Mouse (Mus musculus): ENCODE measurements around the gene Padi2. TPM values are rescaled to one million over a fixed set of nuclear protein-coding genes. Genes with fewer than 3 reads are reported as not detected.

The Padi2 gene
- total and polyA plus RNA-seq, 2 experiments from 2014 or later = 3.3 to 7.1 TPM

DNA sequence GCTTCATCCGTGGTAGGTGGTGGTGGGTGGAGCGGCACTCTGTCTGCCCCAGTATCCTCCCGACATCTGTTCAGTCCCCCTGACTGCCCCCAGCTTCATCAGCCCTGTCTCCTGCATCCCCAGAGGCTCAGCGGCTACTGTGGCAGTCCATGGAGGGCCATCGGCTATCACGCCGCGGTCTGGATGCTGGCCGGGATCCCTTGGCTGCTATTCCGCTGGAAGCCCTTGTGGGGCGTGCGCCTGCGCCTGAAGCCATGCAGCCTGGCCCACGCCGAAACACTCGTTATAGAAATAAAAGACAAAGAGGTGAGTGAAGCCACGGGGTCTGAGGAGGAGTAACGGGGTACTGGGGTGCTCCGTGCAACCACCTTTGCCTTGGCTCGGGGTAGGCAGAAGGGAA, 86.1 kb downstream of the Padi2 start:
- WGBS = 83% methylated on average over 20 of the region's 20 CpGs
- Histone ChIP-seq H3K9ac (replicated peaks; ENCODE audit: low read length, poor library complexity, severe bottlenecking) (no peak overlapping the region), H3K27ac (ENCODE audit: low read depth, low read length) (no peak overlapping the region), H3K9me3 (ENCODE audit: low read length) (no peaks in the 10 kb centered on the region), H3K4me1 (ENCODE audit: insufficient read depth, low read length) (peaks cover 6% of the 10 kb centered on the region; the same call in 1 of the 2 replicates), H3K36me3 (ENCODE audit: insufficient read depth, low read length) (peaks cover 52% of the 10 kb centered on the region), H3K4me2 (ENCODE audit: low read depth, low read length, poor library complexity, severe bottlenecking) (no peak overlapping the region), H3K4me3 (ENCODE audit: low read depth, low read length) (no peak overlapping the region), H3K27me3 (ENCODE audit: insufficient read depth, low read length) (no peaks in the 10 kb centered on the region)
- no peak for TF ChIP-seq CTCF (IDR thresholded peaks at IDR 0.05)
- ATAC-seq (ENCODE audit: low FRiP score) (no peak), DNase-seq (ENCODE audit: low spot score) (no peak)

- H3K4me2 ChIP-seq (ENCODE audit: low read depth, low read length, poor library complexity, severe bottlenecking) = no peak overlapping the region
- no peak for ATAC-seq (ENCODE audit: low FRiP score)
- DNase-seq (ENCODE audit: low spot score) = no peak
- H3K9ac ChIP-seq (replicated peaks; ENCODE audit: low read length, poor library complexity, severe bottlenecking) = no peak overlapping the region
- H3K27me3 ChIP-seq (ENCODE audit: insufficient read depth, low read length) = no peaks in the 10 kb centered on the region
- no peak overlapping the region for H3K27ac ChIP-seq (ENCODE audit: low read depth, low read length)
- no peak for TF ChIP-seq CTCF (IDR thresholded peaks at IDR 0.05)
- H3K4me3 ChIP-seq (ENCODE audit: low read depth, low read length) = no peak overlapping the region
- 90% methylated on average over 8 of the region's 8 CpGs for WGBS
- no peaks in the 10 kb centered on the region for H3K9me3 ChIP-seq (ENCODE audit: low read length)
- peaks cover 6% of the 10 kb centered on the region; the same call in 1 of the 2 replicates for H3K4me1 ChIP-seq (ENCODE audit: insufficient read depth, low read length)
- peaks cover 66% of the 10 kb centered on the region for H3K36me3 ChIP-seq (ENCODE audit: insufficient read depth, low read length)
These were observed 87.7 kb downstream of the Padi2 start for GRCm38 (mm10) chr4:140993846-140994245.

GRCm38 (mm10) chr4:140995811-140996210, 89.7 kb downstream of the Padi2 start:
- Histone ChIP-seq H3K27ac (ENCODE audit: low read depth, low read length) (no peak overlapping the region), H3K9ac (replicated peaks; ENCODE audit: low read length, poor library complexity, severe bottlenecking) (no peak overlapping the region), H3K9me3 (ENCODE audit: low read length) (no peaks in the 10 kb centered on the region), H3K36me3 (ENCODE audit: insufficient read depth, low read length) (peaks cover 84% of the 10 kb centered on the region), H3K4me2 (ENCODE audit: low read depth, low read length, poor library complexity, severe bottlenecking) (no peak overlapping the region), H3K27me3 (ENCODE audit: insufficient read depth, low read length) (no peaks in the 10 kb centered on the region), H3K4me3 (ENCODE audit: low read depth, low read length) (no peak overlapping the region), H3K4me1 (ENCODE audit: insufficient read depth, low read length) (no peaks in the 10 kb centered on the region)
- no peak for TF ChIP-seq CTCF (IDR thresholded peaks at IDR 0.05)
- DNase-seq (ENCODE audit: low spot score) = no peak
- no peak for ATAC-seq (ENCODE audit: low FRiP score)
- WGBS = 93% methylated on average over 8 of the region's 8 CpGs

DNA sequence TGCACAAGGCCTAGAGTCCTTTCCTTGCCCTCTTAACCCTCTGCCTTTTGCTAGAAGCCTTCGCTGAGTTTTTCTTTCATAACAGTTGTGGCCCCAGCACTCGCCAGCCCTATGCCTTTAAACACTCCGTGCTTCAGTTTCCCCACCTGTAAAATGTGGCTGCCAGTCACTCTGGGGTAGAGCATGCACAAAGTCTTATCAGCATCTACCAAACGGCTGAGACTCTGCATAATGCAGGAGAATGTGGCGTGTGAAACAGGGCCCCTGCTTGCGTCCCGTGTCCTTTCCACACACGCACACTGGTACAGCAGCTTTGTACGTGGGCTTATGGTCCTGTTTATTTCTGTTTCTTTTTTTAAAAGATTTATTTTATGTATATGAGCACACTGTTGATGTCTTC, 90.7 kb downstream of the Padi2 start:
- Histone ChIP-seq H3K4me2 (ENCODE audit: low read depth, low read length, poor library complexity, severe bottlenecking) (no peak overlapping the region), H3K4me3 (ENCODE audit: low read depth, low read length) (no peak overlapping the region), H3K4me1 (ENCODE audit: insufficient read depth, low read length) (no peaks in the 10 kb centered on the region), H3K36me3 (ENCODE audit: insufficient read depth, low read length) (peaks cover 89% of the 10 kb centered on the region), H3K27me3 (ENCODE audit: insufficient read depth, low read length) (no peaks in the 10 kb centered on the region), H3K9me3 (ENCODE audit: low read length) (no peaks in the 10 kb centered on the region), H3K27ac (ENCODE audit: low read depth, low read length) (no peak overlapping the region), H3K9ac (replicated peaks; ENCODE audit: low read length, poor library complexity, severe bottlenecking) (no peak overlapping the region)
- DNase-seq (ENCODE audit: low spot score) (no peak), ATAC-seq (ENCODE audit: low FRiP score) (no peak)
- 98% methylated on average over 9 of the region's 9 CpGs for WGBS
- TF ChIP-seq CTCF (IDR thresholded peaks at IDR 0.05) = no peak

Other genes starting within 250 kb of the Padi2 start
- gene Arhgef10l, start 240.3 kb upstream of the Padi2 start, total RNA-seq (2014; rRNA removed) = 68.7 and 81.1 TPM in 2 replicates
- gene Arhgef10l, start 240.3 kb upstream of the Padi2 start, polyA plus RNA-seq (2015; fragmentation: Nextera tagmentation; extraction: Ambion mirVana) = 20.7 and 23.1 TPM in 2 replicates
- gene Rcc2, start 205.8 kb upstream of the Padi2 start, total RNA-seq (2014; rRNA removed) = 40.0 and 51.2 TPM in 2 replicates
- 11.5 and 13.2 TPM in 2 replicates for gene Rcc2, start 205.8 kb upstream of the Padi2 start, polyA plus RNA-seq (2015; fragmentation: Nextera tagmentation; extraction: Ambion mirVana)
- not detected in 2 replicates for gene Padi6, start 163.7 kb upstream of the Padi2 start, total RNA-seq (2014; rRNA removed)
- gene Padi6, start 163.7 kb upstream of the Padi2 start, polyA plus RNA-seq (2015; fragmentation: Nextera tagmentation; extraction: Ambion mirVana) = 0.09 and 0.10 TPM in 2 replicates
- 0.57 TPM in 1 of 2 replicates, not detected in the other for gene Padi4, start 132.1 kb upstream of the Padi2 start, total RNA-seq (2014; rRNA removed)
- 0.07 and 0.09 TPM in 2 replicates for gene Padi4, start 132.1 kb upstream of the Padi2 start, polyA plus RNA-seq (2015; fragmentation: Nextera tagmentation; extraction: Ambion mirVana)
- 0.14 TPM in 1 of 2 replicates, not detected in the other for gene Padi3, start 95.7 kb upstream of the Padi2 start, total RNA-seq (2014; rRNA removed)
- not detected in 2 replicates for gene Padi3, start 95.7 kb upstream of the Padi2 start, polyA plus RNA-seq (2015; fragmentation: Nextera tagmentation; extraction: Ambion mirVana)
- gene Padi1, start 60.6 kb upstream of the Padi2 start, total RNA-seq (2014; rRNA removed) = 0.14 and 0.16 TPM in 2 replicates
- 0.06 TPM in 1 of 2 replicates, not detected in the other for gene Padi1, start 60.6 kb upstream of the Padi2 start, polyA plus RNA-seq (2015; fragmentation: Nextera tagmentation; extraction: Ambion mirVana)
- 194 and 243 TPM in 2 replicates for gene Sdhb, start 54.9 kb downstream of the Padi2 start, total RNA-seq (2014; rRNA removed)
- gene Sdhb, start 54.9 kb downstream of the Padi2 start, polyA plus RNA-seq (2015; fragmentation: Nextera tagmentation; extraction: Ambion mirVana) = 529 and 575 TPM in 2 replicates
- gene Atp13a2, start 80.5 kb downstream of the Padi2 start, total RNA-seq (2014; rRNA removed) = 379 and 419 TPM in 2 replicates
- gene Atp13a2, start 80.5 kb downstream of the Padi2 start, polyA plus RNA-seq (2015; fragmentation: Nextera tagmentation; extraction: Ambion mirVana) = 182 and 201 TPM in 2 replicates
- gene Mfap2, start 104.1 kb downstream of the Padi2 start, total RNA-seq (2014; rRNA removed) = 19.5 and 32.4 TPM in 2 replicates
- 103 and 104 TPM in 2 replicates for gene Mfap2, start 104.1 kb downstream of the Padi2 start, polyA plus RNA-seq (2015; fragmentation: Nextera tagmentation; extraction: Ambion mirVana)
- 22.0 and 33.2 TPM in 2 replicates for gene Crocc, start 154.2 kb downstream of the Padi2 start, total RNA-seq (2014; rRNA removed)
- 3.2 and 4.2 TPM in 2 replicates for gene Crocc, start 154.2 kb downstream of the Padi2 start, polyA plus RNA-seq (2015; fragmentation: Nextera tagmentation; extraction: Ambion mirVana)
- 51.4 and 54.5 TPM in 2 replicates for gene Necap2, start 172.0 kb downstream of the Padi2 start, total RNA-seq (2014; rRNA removed)
- gene Necap2, start 172.0 kb downstream of the Padi2 start, polyA plus RNA-seq (2015; fragmentation: Nextera tagmentation; extraction: Ambion mirVana) = 42.2 and 51.1 TPM in 2 replicates
- gene Spata21, start 182.0 kb downstream of the Padi2 start, total RNA-seq (2014; rRNA removed) = 0.27 and 4.4 TPM in 2 replicates
- 0.25 and 1.4 TPM in 2 replicates for gene Spata21, start 182.0 kb downstream of the Padi2 start, polyA plus RNA-seq (2015; fragmentation: Nextera tagmentation; extraction: Ambion mirVana)
- gene Szrd1, start 233.4 kb downstream of the Padi2 start, total RNA-seq (2014; rRNA removed) = 58.7 and 64.3 TPM in 2 replicates
- 13.5 and 16.2 TPM in 2 replicates for gene Szrd1, start 233.4 kb downstream of the Padi2 start, polyA plus RNA-seq (2015; fragmentation: Nextera tagmentation; extraction: Ambion mirVana)
- 23.6 and 26.6 TPM in 2 replicates for gene Fbxo42, start 241.6 kb downstream of the Padi2 start, total RNA-seq (2014; rRNA removed)
- gene Fbxo42, start 241.6 kb downstream of the Padi2 start, polyA plus RNA-seq (2015; fragmentation: Nextera tagmentation; extraction: Ambion mirVana) = 16.9 and 17.7 TPM in 2 replicates

All from midbrain, postnatal 0 days (tissue).